ENCODE assay signal across 23 mouse cellular contexts in the genomic region with DNA sequence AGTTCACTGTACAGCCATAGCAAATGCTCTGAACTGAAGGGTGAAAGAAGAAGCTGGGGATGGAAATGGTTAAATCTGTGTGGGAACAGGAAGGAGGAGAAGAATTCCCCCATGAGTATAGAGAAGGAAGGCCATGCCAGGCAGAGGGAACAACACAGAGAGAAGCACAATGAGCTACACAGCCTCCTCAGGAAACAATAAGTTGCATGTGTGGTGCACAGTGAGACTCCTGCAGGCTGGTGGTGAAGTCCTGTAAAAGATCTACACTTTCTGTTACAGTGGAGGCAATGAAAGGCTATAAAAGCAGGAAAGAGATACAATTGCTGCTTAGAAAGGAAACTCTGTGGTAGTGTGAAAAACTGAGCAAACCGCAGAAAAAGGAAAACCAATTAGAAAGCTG. TPM values are rescaled to one million over a fixed set of nuclear protein-coding genes. Genes with fewer than 3 reads are reported as not detected.
"Had no signal": no experiment of that assay in that cellular context is flagged by ENCODE, and none has a peak within 500 bp of the region (broad histone marks: within the 10 kb centered on the region; RNA-seq: fewer than 3 reads in every experiment).

No protein-coding gene starts in this region.

- H3K27ac ChIP-seq: liver, embryonic 13.5 days; midbrain, embryonic 12.5 days; midbrain, embryonic 15.5 days; neural tube, embryonic 13.5 days; stomach, embryonic 15.5 days had no signal

- H3K4me3 ChIP-seq: liver, embryonic 13.5 days; midbrain, embryonic 12.5 days; midbrain, embryonic 15.5 days; myocyte; neural tube, embryonic 13.5 days; stomach, embryonic 15.5 days had no signal

- H3K4me1 ChIP-seq: liver, embryonic 13.5 days; midbrain, embryonic 15.5 days; neural tube, embryonic 13.5 days; stomach, embryonic 15.5 days had no signal

- H3K36me3 ChIP-seq: liver, embryonic 13.5 days; midbrain, embryonic 12.5 days; midbrain, embryonic 15.5 days; neural tube, embryonic 13.5 days; stomach, embryonic 15.5 days had no signal

- H3K4me2 ChIP-seq: liver, embryonic 13.5 days; midbrain, embryonic 12.5 days; midbrain, embryonic 15.5 days; neural tube, embryonic 13.5 days; stomach, embryonic 15.5 days had no signal

- ATAC-seq: midbrain, embryonic 15.5 days had no signal

- H3K9ac ChIP-seq: liver, embryonic 13.5 days; midbrain, embryonic 12.5 days; midbrain, embryonic 15.5 days; neural tube, embryonic 13.5 days; stomach, embryonic 15.5 days had no signal

- DNase-seq: kidney, adult 18-20 months; kidney, adult 9 months; kidney, postnatal 14 days; kidney, postnatal 4 days; left cerebral cortex, postnatal 4 days; liver, embryonic 13.5 days; lung, adult 2 months; lung, postnatal 14 days; lung, postnatal 4 days; right cerebral cortex, adult 18-20 months; right cerebral cortex, postnatal 14 days; right cerebral cortex, postnatal 4 days; thymus, postnatal 4 days had no signal

- H3K9me3 ChIP-seq: liver, embryonic 13.5 days; midbrain, embryonic 12.5 days; midbrain, embryonic 15.5 days; neural tube, embryonic 13.5 days; stomach, embryonic 15.5 days had no signal

RNA-seq across cellular contexts. Expression of gene Otx1, which starts 17.6 kb away (rescaled TPM):
- total RNA-seq: liver, adult 2 months; megakaryocyte, adult 5-6 weeks; monocyte, adult 5-6 weeks had no signal
- polyA plus RNA-seq: kidney, embryonic 16.5 days; liver, adult 2 months; liver, embryonic 13.5 days; liver, embryonic 16.5 days; neural tube, embryonic 13.5 days had no signal
